Mouse (Mus musculus) liver, adult 2 months (tissue): ENCODE measurements around the gene Nfkb1. TPM values are rescaled to one million over a fixed set of nuclear protein-coding genes. Genes with fewer than 3 reads are reported as not detected.

ENCODE experiments used
- DNase-seq: peaks from one replicate; pipeline ENCODE4 v3.0.0-alpha.2; 2011; ENCODE audit warnings: low read depth, low spot score; ENCODE audit errors: extremely low read depth
- H3K27ac ChIP-seq: fragments of 200-500 bp; replicated peaks from 2 replicates; pipeline ENCODE4 v1.5.1; 2012; ENCODE audit warnings: low read depth, mild to moderate bottlenecking, control low read depth, inconsistent platforms, low read length; ENCODE audit not compliant: insufficient read depth
- H3K27me3 ChIP-seq: fragments of 200-500 bp; 2 replicates; pipeline ENCODE4 v1.6.1; 2012; ENCODE audit warnings: mild to moderate bottlenecking, moderate library complexity, low read length, inconsistent platforms; ENCODE audit not compliant: control insufficient read depth, insufficient read depth
- H3K36me3 ChIP-seq: fragments of 200-500 bp; 2 replicates; pipeline ENCODE4 v1.6.1; 2012; ENCODE audit warnings: low read length, inconsistent platforms; ENCODE audit not compliant: control insufficient read depth, insufficient read depth
- H3K4me1 ChIP-seq: fragments of 200-500 bp; 2 replicates; pipeline ENCODE4 v1.6.1; 2011; ENCODE audit warnings: low read length; ENCODE audit not compliant: control insufficient read depth, insufficient read depth
- H3K4me3 ChIP-seq: fragments of 200-500 bp; 2 replicates; pipeline ENCODE4 v1.5.1; 2011; ENCODE audit warnings: low read depth, mild to moderate bottlenecking, control low read depth, low read length, moderate library complexity; ENCODE audit not compliant: insufficient read depth
- H3K79me2 ChIP-seq: fragments of 200-500 bp; 2 replicates; pipeline ENCODE4 v1.6.1; 2012; ENCODE audit warnings: inconsistent platforms, mild to moderate bottlenecking, low read length, moderate library complexity; ENCODE audit not compliant: control insufficient read depth, insufficient read depth
- H3K9ac ChIP-seq: fragments of 200-500 bp; 2 replicates; pipeline ENCODE4 v1.6.1; 2012; ENCODE audit warnings: low read depth, mild to moderate bottlenecking, control low read depth, inconsistent platforms, low read length
- CTCF ChIP-seq: fragments of 200-500 bp; IDR thresholded peaks from 2 replicates; pipeline ENCODE4 v1.5.1; 2011; ENCODE audit warnings: low read depth, low read length, control low read depth
- POLR2A ChIP-seq: fragments of 200-500 bp; IDR thresholded peaks from 2 replicates; pipeline ENCODE4 v1.6.1; 2011; ENCODE audit warnings: low read length, control low read depth; ENCODE audit not compliant: insufficient read depth; ENCODE audit errors: extremely low read depth
- WGBS: fragments of 180-500 bp; shearing (Covaris S2); methylation state at CpG from one replicate; pipeline ENCODE4 v1.1.7; 2018; 5-methylcytosine and 5-hydroxymethylcytosine counted together
- polyA plus RNA-seq: library from polyadenylated mRNA; depleted of rRNA; stranded (reverse); fragments of >200 nt; gene quantifications from 2 replicates; pipeline ENCODE4 v1.2.3, GENCODE M21; 2012
- total RNA-seq: library from RNA; depleted of rRNA; stranded (reverse); fragments of >200 nt; gene quantifications from 2 replicates; pipeline ENCODE4 v1.2.3, GENCODE M21; 2014

The Nfkb1 gene
- total and polyA plus RNA-seq, 2 experiments: 19.5 to 24.5 TPM

- no peaks in the 10 kb centered on the region for H3K79me2 ChIP-seq
- no peak overlapping the region for H3K27ac ChIP-seq
- H3K4me3 ChIP-seq: no peak overlapping the region
- H3K36me3 ChIP-seq: peaks cover 53% of the 10 kb centered on the region
- peaks cover 3% of the 10 kb centered on the region for H3K4me1 ChIP-seq
- TF ChIP-seq POLR2A (no peak), CTCF (no peak)
- no peaks in the 10 kb centered on the region for H3K27me3 ChIP-seq
- WGBS: 72% methylated on average over 3 of the region's 3 CpGs
- no peak overlapping the region for H3K9ac ChIP-seq
- no peak for DNase-seq
Measured at GRCm38 (mm10) chr3:135610221-135610620, 81.1 kb downstream of the Nfkb1 start.

- TF ChIP-seq POLR2A (no peak), CTCF (no peak)
- WGBS: 76% methylated on average over 24 of the region's 24 CpGs
- DNase-seq: peak; percentile 37
- peak overlapping the region; percentile 42; the same call in 1 of the 2 replicates for H3K9ac ChIP-seq
- H3K4me1 ChIP-seq: peaks cover 3% of the 10 kb centered on the region
- H3K36me3 ChIP-seq: peaks cover 43% of the 10 kb centered on the region
- peak overlapping the region; percentile 57 for H3K27ac ChIP-seq
- no peaks in the 10 kb centered on the region for H3K79me2 ChIP-seq
- H3K4me3 ChIP-seq: peak overlapping the region; percentile 48
- no peaks in the 10 kb centered on the region for H3K27me3 ChIP-seq
Measured at GRCm38 (mm10) chr3:135607660-135608473, 83.5 kb downstream of the Nfkb1 start.

GRCm38 (mm10) chr3:135607021-135607420, 84.3 kb downstream of the Nfkb1 start:
- H3K4me3 ChIP-seq: no peak overlapping the region
- TF ChIP-seq CTCF (no peak), POLR2A (no peak)
- H3K27ac ChIP-seq: no peak overlapping the region
- no peaks in the 10 kb centered on the region for H3K27me3 ChIP-seq
- 80% methylated on average over 9 of the region's 9 CpGs for WGBS
- no peaks in the 10 kb centered on the region for H3K79me2 ChIP-seq
- peaks cover 38% of the 10 kb centered on the region for H3K36me3 ChIP-seq
- peaks cover 3% of the 10 kb centered on the region for H3K4me1 ChIP-seq
- no peak overlapping the region for H3K9ac ChIP-seq
- DNase-seq: no peak

GRCm38 (mm10) chr3:135606592-135606991, 84.8 kb downstream of the Nfkb1 start:
- H3K9ac ChIP-seq: no peak overlapping the region
- H3K27ac ChIP-seq: no peak overlapping the region
- no peak for DNase-seq
- H3K79me2 ChIP-seq: no peaks in the 10 kb centered on the region
- H3K4me3 ChIP-seq: no peak overlapping the region
- TF ChIP-seq POLR2A (no peak), CTCF (no peak)
- H3K4me1 ChIP-seq: peaks cover 3% of the 10 kb centered on the region
- 93% methylated on average over 8 of the region's 8 CpGs for WGBS
- no peaks in the 10 kb centered on the region for H3K27me3 ChIP-seq
- peaks cover 34% of the 10 kb centered on the region for H3K36me3 ChIP-seq

GRCm38 (mm10) chr3:135605474-135605873, 85.9 kb downstream of the Nfkb1 start:
- Histone ChIP-seq H3K27ac (peak overlapping the region; percentile 56), H3K4me1 (peaks cover 3% of the 10 kb centered on the region)
- TF ChIP-seq POLR2A: no peak
- no peak for TF ChIP-seq CTCF

GRCm38 (mm10) chr3:135604626-135605417, 86.5 kb downstream of the Nfkb1 start:
- H3K4me1 ChIP-seq: peaks cover 3% of the 10 kb centered on the region
- DNase-seq: no peak
- peaks cover 38% of the 10 kb centered on the region for H3K36me3 ChIP-seq
- TF ChIP-seq CTCF: no peak
- no peak for TF ChIP-seq POLR2A
- no peaks in the 10 kb centered on the region for H3K27me3 ChIP-seq
- no peak overlapping the region for H3K4me3 ChIP-seq
- H3K9ac ChIP-seq: no peak overlapping the region
- 83% methylated on average over 10 of the region's 10 CpGs for WGBS
- H3K27ac ChIP-seq: no peak overlapping the region
- H3K79me2 ChIP-seq: no peaks in the 10 kb centered on the region

More at GRCm38 (mm10) chr3:135605474-135605873, 85.9 kb downstream of the Nfkb1 start:
- Histone ChIP-seq H3K36me3 (peaks cover 38% of the 10 kb centered on the region), H3K79me2 (no peaks in the 10 kb centered on the region), H3K4me3 (no peak overlapping the region), H3K9ac (no peak overlapping the region), H3K27me3 (no peaks in the 10 kb centered on the region)
- WGBS: 12% methylated on average over 4 of the region's 4 CpGs
- peak; percentile 69 for DNase-seq
